Mouse (Mus musculus) lung, postnatal 0 days (tissue): ENCODE measurements around the gene Ptpn3.

Experiments
- CTCF ChIP-seq: IDR thresholded peaks from 2 replicates; pipeline ENCODE4 v1.5.1; 2016; ENCODE audit warnings: antibody characterized with exemption, mild to moderate bottlenecking
- EP300 ChIP-seq: IDR thresholded peaks from 2 replicates; pipeline ENCODE4 v1.6.1; 2016; ENCODE audit warnings: antibody characterized with exemption, mild to moderate bottlenecking, control low read depth

GRCm38 (mm10) chr4:57270991-57271390 lies 30.6 kb downstream of the Ptpn3 start:
- TF ChIP-seq CTCF = peak; percentile 51
- no peak for TF ChIP-seq EP300
